Mouse (Mus musculus): Measurements from ENCODE around the gene Tnr. TPM values are rescaled to one million over a fixed set of nuclear protein-coding genes. Genes with fewer than 3 reads are reported as not detected.

The Tnr gene
- polyA plus RNA-seq, 1 experiment from 2014 or later = 0.08 TPM

- WGBS = 62% methylated on average over 3 of the region's 3 CpGs
- ATAC-seq (ENCODE audit: insufficient number of reproducible peaks, low FRiP score, low TSS enrichment, low read depth) = no peak
Measured at GRCm38 (mm10) chr1:159779424-159779823, 255.9 kb downstream of the Tnr start.

GRCm38 (mm10) chr1:159783842-159784241 is 260.3 kb downstream of the Tnr start:
- no peak overlapping the region for H3K4me3 ChIP-seq
- no peak overlapping the region for H3K4me2 ChIP-seq
- no peak overlapping the region for H3K9ac ChIP-seq
- H3K27me3 ChIP-seq = no peaks in the 10 kb centered on the region
- ATAC-seq (ENCODE audit: insufficient number of reproducible peaks, low FRiP score, low TSS enrichment, low read depth) = no peak
- no peaks in the 10 kb centered on the region for H3K9me3 ChIP-seq
- 28% methylated on average over 5 of the region's 5 CpGs for WGBS
- no peaks in the 10 kb centered on the region for H3K4me1 ChIP-seq
- no peak overlapping the region for H3K27ac ChIP-seq
- no peaks in the 10 kb centered on the region for H3K36me3 ChIP-seq

More at GRCm38 (mm10) chr1:159779424-159779823, 255.9 kb downstream of the Tnr start:
- Histone ChIP-seq H3K36me3 (no peaks in the 10 kb centered on the region), H3K4me1 (no peaks in the 10 kb centered on the region), H3K9ac (no peak overlapping the region), H3K27ac (no peak overlapping the region), H3K27me3 (no peaks in the 10 kb centered on the region), H3K4me3 (no peak overlapping the region), H3K4me2 (no peak overlapping the region), H3K9me3 (no peaks in the 10 kb centered on the region)

GRCm38 (mm10) chr1:159788312-159788711 is 264.7 kb downstream of the Tnr start:
- Histone ChIP-seq H3K4me3 (no peak overlapping the region), H3K9me3 (no peaks in the 10 kb centered on the region), H3K27me3 (no peaks in the 10 kb centered on the region), H3K4me1 (no peaks in the 10 kb centered on the region), H3K9ac (no peak overlapping the region), H3K36me3 (no peaks in the 10 kb centered on the region), H3K27ac (no peak overlapping the region), H3K4me2 (no peak overlapping the region)
- no peak for ATAC-seq (ENCODE audit: insufficient number of reproducible peaks, low FRiP score, low TSS enrichment, low read depth)
- 77% methylated on average over 4 of the region's 4 CpGs for WGBS

- Histone ChIP-seq H3K27me3 (no peaks in the 10 kb centered on the region), H3K9ac (no peak overlapping the region), H3K36me3 (no peaks in the 10 kb centered on the region), H3K4me3 (no peak overlapping the region), H3K4me2 (no peak overlapping the region), H3K27ac (no peak overlapping the region), H3K9me3 (no peaks in the 10 kb centered on the region), H3K4me1 (no peaks in the 10 kb centered on the region)
- no peak for ATAC-seq (ENCODE audit: insufficient number of reproducible peaks, low FRiP score, low TSS enrichment, low read depth)
- 75% methylated on average over 2 of the region's 2 CpGs for WGBS
Measured at GRCm38 (mm10) chr1:159792546-159792945, 269.0 kb downstream of the Tnr start.

GRCm38 (mm10) chr1:159796021-159796420 is 272.5 kb downstream of the Tnr start:
- H3K36me3 ChIP-seq = no peaks in the 10 kb centered on the region
- no peak overlapping the region for H3K4me3 ChIP-seq
- H3K9me3 ChIP-seq = no peaks in the 10 kb centered on the region
- no peak overlapping the region for H3K27ac ChIP-seq
- H3K27me3 ChIP-seq = no peaks in the 10 kb centered on the region
- WGBS = 82% methylated on average over 2 of the region's 2 CpGs
- H3K9ac ChIP-seq = no peak overlapping the region
- H3K4me1 ChIP-seq = no peaks in the 10 kb centered on the region
- no peak for ATAC-seq (ENCODE audit: insufficient number of reproducible peaks, low FRiP score, low TSS enrichment, low read depth)
- no peak overlapping the region for H3K4me2 ChIP-seq

- ATAC-seq (ENCODE audit: insufficient number of reproducible peaks, low FRiP score, low TSS enrichment, low read depth) = no peak
- 76% methylated on average over 5 of the region's 5 CpGs for WGBS
- Histone ChIP-seq H3K27me3 (no peaks in the 10 kb centered on the region), H3K36me3 (no peaks in the 10 kb centered on the region), H3K9me3 (no peaks in the 10 kb centered on the region), H3K27ac (no peak overlapping the region), H3K9ac (no peak overlapping the region), H3K4me3 (no peak overlapping the region), H3K4me1 (no peaks in the 10 kb centered on the region), H3K4me2 (no peak overlapping the region)
Measured at GRCm38 (mm10) chr1:159800366-159800765, 276.8 kb downstream of the Tnr start.

- Histone ChIP-seq H3K36me3 (no peaks in the 10 kb centered on the region), H3K4me3 (no peak overlapping the region), H3K4me1 (no peaks in the 10 kb centered on the region), H3K9me3 (no peaks in the 10 kb centered on the region), H3K9ac (no peak overlapping the region), H3K27me3 (no peaks in the 10 kb centered on the region), H3K27ac (no peak overlapping the region), H3K4me2 (no peak overlapping the region)
- no peak for ATAC-seq (ENCODE audit: insufficient number of reproducible peaks, low FRiP score, low TSS enrichment, low read depth)
- 71% methylated on average over 4 of the region's 4 CpGs for WGBS
Measured at GRCm38 (mm10) chr1:159801753-159802152, 278.2 kb downstream of the Tnr start.

GRCm38 (mm10) chr1:159803711-159804110 is 280.1 kb downstream of the Tnr start:
- Histone ChIP-seq H3K27me3 (no peaks in the 10 kb centered on the region), H3K27ac (no peak overlapping the region), H3K36me3 (no peaks in the 10 kb centered on the region), H3K4me2 (no peak overlapping the region), H3K4me1 (no peaks in the 10 kb centered on the region), H3K9me3 (no peaks in the 10 kb centered on the region), H3K4me3 (no peak overlapping the region), H3K9ac (no peak overlapping the region)
- ATAC-seq (ENCODE audit: insufficient number of reproducible peaks, low FRiP score, low TSS enrichment, low read depth) = no peak

- ATAC-seq (ENCODE audit: insufficient number of reproducible peaks, low FRiP score, low TSS enrichment, low read depth) = no peak
- H3K4me2 ChIP-seq = no peak overlapping the region
- peaks cover 5% of the 10 kb centered on the region; the same call in 1 of the 2 replicates for H3K4me1 ChIP-seq
- no peak overlapping the region for H3K4me3 ChIP-seq
- H3K27me3 ChIP-seq = no peaks in the 10 kb centered on the region
- 47% methylated on average over 3 of the region's 3 CpGs for WGBS
- H3K9me3 ChIP-seq = no peaks in the 10 kb centered on the region
- H3K27ac ChIP-seq = no peak overlapping the region
- H3K9ac ChIP-seq = no peak overlapping the region
- no peaks in the 10 kb centered on the region for H3K36me3 ChIP-seq
Measured at GRCm38 (mm10) chr1:159809493-159809892, 285.9 kb downstream of the Tnr start.

- Histone ChIP-seq H3K9me3 (no peaks in the 10 kb centered on the region), H3K36me3 (no peaks in the 10 kb centered on the region), H3K4me3 (no peak overlapping the region), H3K9ac (no peak overlapping the region), H3K27ac (no peak overlapping the region), H3K4me2 (no peak overlapping the region), H3K4me1 (peaks cover 5% of the 10 kb centered on the region; the same call in 1 of the 2 replicates), H3K27me3 (no peaks in the 10 kb centered on the region)
- 80% methylated on average over 2 of the region's 2 CpGs for WGBS
- ATAC-seq (ENCODE audit: insufficient number of reproducible peaks, low FRiP score, low TSS enrichment, low read depth) = no peak
Measured at GRCm38 (mm10) chr1:159811805-159812204, 288.2 kb downstream of the Tnr start.

- Histone ChIP-seq H3K36me3 (no peaks in the 10 kb centered on the region), H3K27me3 (no peaks in the 10 kb centered on the region), H3K27ac (no peak overlapping the region), H3K4me2 (0 out of 2 replicates have a peak overlapping the region, but pooled peaks have one; percentile 12), H3K9me3 (no peaks in the 10 kb centered on the region), H3K9ac (no peak overlapping the region), H3K4me1 (peaks cover 5% of the 10 kb centered on the region; the same call in 1 of the 2 replicates), H3K4me3 (no peak overlapping the region)
- peak; percentile 55; the same call in 1 of the 2 replicates for ATAC-seq (ENCODE audit: insufficient number of reproducible peaks, low FRiP score, low TSS enrichment, low read depth)
- 4% methylated on average over 7 of the region's 8 CpGs for WGBS
Measured at GRCm38 (mm10) chr1:159812820-159813411, 289.3 kb downstream of the Tnr start.

- Histone ChIP-seq H3K4me2 (no peak overlapping the region), H3K4me3 (no peak overlapping the region), H3K27ac (no peak overlapping the region), H3K9me3 (no peaks in the 10 kb centered on the region), H3K9ac (no peak overlapping the region), H3K36me3 (no peaks in the 10 kb centered on the region), H3K4me1 (peaks cover 5% of the 10 kb centered on the region; the same call in 1 of the 2 replicates), H3K27me3 (no peaks in the 10 kb centered on the region)
- WGBS = 36% methylated on average over 3 of the region's 3 CpGs
- ATAC-seq (ENCODE audit: insufficient number of reproducible peaks, low FRiP score, low TSS enrichment, low read depth) = no peak
Measured at GRCm38 (mm10) chr1:159814348-159814747, 290.8 kb downstream of the Tnr start.

All from limb, embryonic 15.5 days (tissue).